Mouse (Mus musculus): ENCODE results near the gene Foxa1.

- TF ChIP-seq CTCF (IDR thresholded peaks at IDR 0.05; ENCODE audit: insufficient read depth, low read length), result no peak
- TF ChIP-seq POLR2A (IDR thresholded peaks at IDR 0.05; ENCODE audit: borderline replicate concordance, extremely low read depth, low read depth, low read length), result no peak
These were observed 30.9 kb downstream of the Foxa1 start for GRCm38 (mm10) chr12:57515702-57516377.
